Mouse (Mus musculus) myocyte (in vitro differentiated cells): ENCODE data around the gene Stat5a.

Experiments
- CEBPB ChIP-seq: IDR thresholded peaks from 2 replicates; pipeline ENCODE4 v1.6.1; 2011; ENCODE audit warnings: mild to moderate bottlenecking, moderate library complexity; ENCODE audit not compliant: poor library complexity, insufficient read depth, severe bottlenecking
- E2F4 ChIP-seq: IDR thresholded peaks from one replicate; pipeline ENCODE4 v1.6.1; 2011; ENCODE audit warnings: mild to moderate bottlenecking, control low read depth, moderate library complexity; ENCODE audit not compliant: insufficient read depth
- MAX ChIP-seq: IDR thresholded peaks from one replicate; pipeline ENCODE4 v1.6.1; 2011; ENCODE audit warnings: low read depth, mild to moderate bottlenecking, control low read depth
- MYOD1 ChIP-seq, 3 experiments: IDR thresholded peaks; one replicate each; pipeline ENCODE4 v1.6.1; 2011; ENCODE audit warnings: control low read depth in 2 of 3, low read depth in 2 of 3, mild to moderate bottlenecking in 2 of 3, moderate library complexity in 1 of 3; ENCODE audit not compliant: insufficient read length in 2 of 3, control insufficient read depth in 1 of 3
- POLR2A ChIP-seq: IDR thresholded peaks from one replicate; pipeline ENCODE4 v1.6.1; 2011; ENCODE audit warnings: low read depth, mild to moderate bottlenecking, control low read depth, moderate library complexity; ENCODE audit not compliant: insufficient read length
- POLR2AphosphoS2 ChIP-seq: IDR thresholded peaks from one replicate; pipeline ENCODE4 v1.6.1; 2011; ENCODE audit warnings: low read depth, control low read depth; ENCODE audit not compliant: insufficient read length
- TCF12 ChIP-seq: IDR thresholded peaks from one replicate; pipeline ENCODE4 v1.6.1; 2011; ENCODE audit warnings: mild to moderate bottlenecking, control low read depth; ENCODE audit not compliant: poor library complexity, insufficient read depth, severe bottlenecking
- USF1 ChIP-seq: IDR thresholded peaks from one replicate; pipeline ENCODE4 v1.6.1; 2011; ENCODE audit warnings: low read depth, mild to moderate bottlenecking, control low read depth, moderate library complexity

GRCm38 (mm10) chr11:100883640-100884039, 24.5 kb downstream of the Stat5a start:
- TF ChIP-seq POLR2A (no peak), E2F4 (no peak), MYOD1 (IDR thresholded peaks at IDR 0.05; ENCODE audit: control insufficient read depth in 1 of 3, insufficient read length in 2 of 3, low read depth in 2 of 3) (no peak), CEBPB (no peak), MAX (no peak), POLR2AphosphoS2 (no peak), TCF12 (no peak), USF1 (no peak)
